Mouse (Mus musculus) liver, embryonic 15.5 days (tissue): ENCODE data around the gene Card10. TPM values are rescaled to one million over a fixed set of nuclear protein-coding genes. Genes with fewer than 3 reads are reported as not detected.
A peak's percentile ranks its signal among the peaks of the same experiment; 100 is the strongest.

Source experiments
- ATAC-seq: fragments of 200-750 bp; cut with Nextera tagmentation; 2 replicates; pipeline ENCODE4 v1.8.0; 2017; ENCODE audit warnings: moderate number of reproducible peaks, mild to moderate bottlenecking, moderate library complexity; ENCODE audit not compliant: insufficient read depth
- H3K27ac ChIP-seq: fragments of 300-500 bp; sonication (generic); replicated peaks from 2 replicates; pipeline ENCODE4 v1.5.1; 2015; ENCODE audit warnings: mild to moderate bottlenecking, inconsistent platforms
- H3K27me3 ChIP-seq: fragments of 300-500 bp; sonication (generic); 2 replicates; pipeline ENCODE4 v1.6.1; 2015; ENCODE audit warnings: mild to moderate bottlenecking, inconsistent platforms
- H3K36me3 ChIP-seq: fragments of 300-500 bp; sonication (generic); replicated peaks from 2 replicates; pipeline ENCODE4 v1.6.1; 2015; ENCODE audit warnings: moderate library complexity, mild to moderate bottlenecking, inconsistent platforms
- H3K4me1 ChIP-seq: fragments of 300-500 bp; sonication (generic); replicated peaks from 2 replicates; pipeline ENCODE4 v1.6.1; 2015; ENCODE audit warnings: inconsistent platforms
- H3K4me2 ChIP-seq: fragments of 300-500 bp; sonication (generic); 2 replicates; pipeline ENCODE4 v1.6.1; 2015; ENCODE audit warnings: moderate library complexity, mild to moderate bottlenecking, inconsistent platforms
- H3K4me3 ChIP-seq: fragments of 300-500 bp; sonication (generic); replicated peaks from 2 replicates; pipeline ENCODE4 v1.5.1; 2015; ENCODE audit warnings: mild to moderate bottlenecking, inconsistent platforms
- H3K9ac ChIP-seq: fragments of 300-500 bp; sonication (generic); 2 replicates; pipeline ENCODE4 v1.6.1; 2015; ENCODE audit warnings: moderate library complexity, mild to moderate bottlenecking, inconsistent platforms
- H3K9me3 ChIP-seq: fragments of 300-500 bp; sonication (generic); replicated peaks from 2 replicates; pipeline ENCODE4 v1.6.1; 2016; ENCODE audit warnings: inconsistent platforms
- WGBS: fragments of 180-500 bp; shearing (Covaris S2); methylation state at CpG from one replicate; pipeline ENCODE4 v1.1.7; 2015; ENCODE audit warnings: mixed read lengths; ENCODE audit not compliant: insufficient replicate concordance; 5-methylcytosine and 5-hydroxymethylcytosine counted together
- polyA plus RNA-seq: library from polyadenylated mRNA; unstranded; fragments of >200 nt; fragmentation: Nextera tagmentation; extraction: Ambion mirVana; gene quantifications from 2 replicates; pipeline ENCODE4 v1.2.1, GENCODE M21; 2015

Card10 gene
- polyA plus RNA-seq, 1 experiment from 2014 or later: 1.8 TPM

DNA sequence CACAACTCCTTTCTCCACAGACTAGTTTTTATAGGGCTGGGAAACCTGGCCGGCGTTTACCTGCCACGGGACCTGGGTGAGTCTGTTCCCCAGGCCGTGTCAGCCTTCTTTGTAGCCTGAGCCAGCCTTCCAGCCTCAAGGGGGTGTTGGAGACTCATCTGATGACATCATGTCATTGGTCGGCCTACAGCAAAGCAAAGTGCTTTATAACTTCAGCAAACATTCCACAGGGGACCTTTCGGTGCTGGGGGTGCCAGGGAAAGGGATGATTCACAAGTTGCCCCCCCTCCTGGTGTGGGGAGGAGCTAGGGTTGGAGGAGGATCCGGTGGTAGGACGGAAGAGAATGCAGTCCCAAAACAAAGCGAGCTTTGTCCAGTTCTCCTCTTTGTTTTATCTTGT is 41.9 kb upstream of the Card10 start:
- WGBS: 30% methylated on average over 9 of the region's 9 CpGs
- peak overlapping the region; percentile 78; the same call in 1 of the 2 replicates for H3K27ac ChIP-seq
- H3K4me3 ChIP-seq: peak overlapping the region; percentile 58; the same call in 1 of the 2 replicates
- no peaks in the 10 kb centered on the region for H3K9me3 ChIP-seq
- H3K36me3 ChIP-seq: 0 out of 2 replicates have a peak, but pooled peaks cover 3% of the 10 kb centered on the region
- H3K9ac ChIP-seq: no peak overlapping the region
- no peak for ATAC-seq
- H3K4me1 ChIP-seq: peaks cover 65% of the 10 kb centered on the region
- peaks cover 80% of the 10 kb centered on the region for H3K27me3 ChIP-seq
- peak overlapping the region; percentile 51 for H3K4me2 ChIP-seq

- Histone ChIP-seq H3K36me3 (0 out of 2 replicates have a peak, but pooled peaks cover 3% of the 10 kb centered on the region), H3K4me2 (peak overlapping the region; percentile 51), H3K9me3 (no peaks in the 10 kb centered on the region), H3K9ac (peak overlapping the region; percentile 54; the same call in 1 of the 2 replicates), H3K4me3 (peak overlapping the region; percentile 58), H3K4me1 (peaks cover 61% of the 10 kb centered on the region), H3K27ac (peak overlapping the region; percentile 78), H3K27me3 (peaks cover 75% of the 10 kb centered on the region)
- 22% methylated on average over 21 of the region's 21 CpGs for WGBS
- no peak for ATAC-seq
Observed at GRCm38 (mm10) chr15:78843581-78844469, 41.0 kb upstream of the Card10 start.

GRCm38 (mm10) chr15:78842371-78843163 is 39.7 kb upstream of the Card10 start, which contains the start of gene Cdc42ep1:
TSS of gene Cdc42ep1 (plus strand) at chr15:78842624.
- peak within 1 kb of the TSS; percentile 58 for H3K4me3 ChIP-seq
- H3K4me1 ChIP-seq: peaks cover 58% of the 10 kb centered on the region
- peak within 1 kb of the TSS; percentile 78 for H3K27ac ChIP-seq
- peak; percentile 58 for ATAC-seq
- under 1% methylated on average over 84 of the region's 86 CpGs for WGBS
- H3K36me3 ChIP-seq: no peaks in the 10 kb centered on the region
- H3K27me3 ChIP-seq: peaks cover 75% of the 10 kb centered on the region
- no peaks in the 10 kb centered on the region for H3K9me3 ChIP-seq
- peak within 1 kb of the TSS; percentile 51 for H3K4me2 ChIP-seq
- H3K9ac ChIP-seq: peak within 1 kb of the TSS; percentile 54

DNA sequence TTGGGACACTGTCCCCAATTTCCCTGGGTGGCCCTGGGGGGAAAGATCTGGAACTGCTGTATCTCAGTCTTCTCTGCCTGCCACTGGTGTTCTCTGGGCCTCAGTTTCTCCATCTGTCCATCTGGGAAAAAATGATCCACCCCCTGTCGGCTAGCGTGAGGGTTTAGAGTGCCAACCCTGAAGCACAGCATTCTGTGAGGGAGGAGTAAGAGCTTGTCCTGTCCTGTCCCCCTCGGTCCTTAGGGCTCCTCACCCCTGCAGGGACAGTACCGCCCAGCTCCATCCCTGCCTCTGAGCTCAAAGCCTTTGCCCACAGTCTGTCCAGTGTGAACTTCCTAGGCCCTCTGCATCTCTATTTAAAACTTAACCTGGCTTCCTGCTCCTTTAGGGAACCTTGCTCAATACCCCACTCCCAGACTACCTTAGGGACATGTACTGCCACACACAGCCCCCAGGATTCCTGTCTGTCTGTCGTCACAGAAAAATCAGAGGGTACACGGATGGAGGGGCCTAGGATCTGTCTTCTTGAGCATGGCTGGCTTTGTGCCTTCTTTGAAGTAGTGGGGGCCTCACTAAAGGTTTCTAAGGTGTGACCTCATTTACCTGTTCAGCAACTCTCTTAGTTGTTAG is 38.4 kb upstream of the Card10 start:
- no peak for ATAC-seq
- Histone ChIP-seq H3K4me2 (no peak overlapping the region), H3K4me1 (peaks cover 51% of the 10 kb centered on the region), H3K9ac (no peak overlapping the region), H3K27me3 (peaks cover 67% of the 10 kb centered on the region), H3K4me3 (no peak overlapping the region), H3K27ac (no peak overlapping the region), H3K36me3 (no peaks in the 10 kb centered on the region), H3K9me3 (no peaks in the 10 kb centered on the region)
- WGBS: 58% methylated on average over 6 of the region's 6 CpGs

GRCm38 (mm10) chr15:78840751-78841150 is 37.9 kb upstream of the Card10 start:
- peak overlapping the region; percentile 41; the same call in 1 of the 2 replicates for H3K27ac ChIP-seq
- peaks cover 51% of the 10 kb centered on the region for H3K4me1 ChIP-seq
- H3K4me3 ChIP-seq: no peak overlapping the region
- H3K4me2 ChIP-seq: no peak overlapping the region
- no peaks in the 10 kb centered on the region for H3K36me3 ChIP-seq
- 60% methylated on average over 11 of the region's 11 CpGs for WGBS
- peaks cover 62% of the 10 kb centered on the region for H3K27me3 ChIP-seq
- H3K9me3 ChIP-seq: no peaks in the 10 kb centered on the region
- ATAC-seq: no peak
- H3K9ac ChIP-seq: no peak overlapping the region

- Histone ChIP-seq H3K4me1 (peaks cover 51% of the 10 kb centered on the region), H3K9me3 (no peaks in the 10 kb centered on the region), H3K4me3 (no peak overlapping the region), H3K4me2 (no peak overlapping the region), H3K27ac (peak overlapping the region; percentile 41; the same call in 1 of the 2 replicates), H3K27me3 (peaks cover 58% of the 10 kb centered on the region), H3K9ac (no peak overlapping the region), H3K36me3 (no peaks in the 10 kb centered on the region)
- peak; percentile 57 for ATAC-seq
- WGBS: 50% methylated on average over 3 of the region's 3 CpGs
Observed at GRCm38 (mm10) chr15:78840241-78840640, 37.4 kb upstream of the Card10 start.

DNA sequence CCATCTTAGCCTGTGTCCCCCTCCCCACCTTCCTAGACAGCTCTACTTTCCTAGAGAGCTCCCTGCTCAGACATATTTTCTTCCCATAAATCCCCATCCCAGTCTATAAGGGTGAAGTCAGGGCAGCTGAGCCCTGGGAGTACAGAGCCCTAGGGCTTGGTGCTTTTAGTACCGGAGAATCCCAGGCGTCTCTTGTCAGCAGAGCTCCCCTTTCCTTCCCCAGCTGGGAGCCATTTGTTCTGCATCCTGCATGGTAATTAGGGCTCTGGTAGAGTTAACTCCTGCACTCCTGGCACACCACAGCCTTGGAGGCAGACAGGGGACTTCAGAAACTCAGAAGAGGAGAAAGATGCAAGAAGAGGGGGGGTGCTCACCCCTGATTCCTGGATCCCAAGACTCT is 36.9 kb upstream of the Card10 start:
- Histone ChIP-seq H3K4me1 (peaks cover 52% of the 10 kb centered on the region), H3K4me2 (no peak overlapping the region)

GRCm38 (mm10) chr15:78836086-78836621 is 33.3 kb upstream of the Card10 start:
- H3K9me3 ChIP-seq: no peaks in the 10 kb centered on the region
- 55% methylated on average over 8 of the region's 8 CpGs for WGBS
- peak overlapping the region; percentile 53 for H3K27ac ChIP-seq
- H3K9ac ChIP-seq: no peak overlapping the region
- H3K4me2 ChIP-seq: no peak overlapping the region
- H3K4me3 ChIP-seq: no peak overlapping the region
- ATAC-seq: no peak
- peaks cover 17% of the 10 kb centered on the region for H3K27me3 ChIP-seq
- H3K36me3 ChIP-seq: no peaks in the 10 kb centered on the region
- H3K4me1 ChIP-seq: peaks cover 61% of the 10 kb centered on the region

More for the DNA sequence above, 36.9 kb upstream of the Card10 start:
- Histone ChIP-seq H3K4me3 (no peak overlapping the region), H3K36me3 (no peaks in the 10 kb centered on the region), H3K9me3 (no peaks in the 10 kb centered on the region), H3K27me3 (peaks cover 53% of the 10 kb centered on the region), H3K9ac (no peak overlapping the region), H3K27ac (peak overlapping the region; percentile 30; the same call in 1 of the 2 replicates)
- WGBS: 31% methylated on average over 2 of the region's 2 CpGs
- no peak for ATAC-seq

DNA sequence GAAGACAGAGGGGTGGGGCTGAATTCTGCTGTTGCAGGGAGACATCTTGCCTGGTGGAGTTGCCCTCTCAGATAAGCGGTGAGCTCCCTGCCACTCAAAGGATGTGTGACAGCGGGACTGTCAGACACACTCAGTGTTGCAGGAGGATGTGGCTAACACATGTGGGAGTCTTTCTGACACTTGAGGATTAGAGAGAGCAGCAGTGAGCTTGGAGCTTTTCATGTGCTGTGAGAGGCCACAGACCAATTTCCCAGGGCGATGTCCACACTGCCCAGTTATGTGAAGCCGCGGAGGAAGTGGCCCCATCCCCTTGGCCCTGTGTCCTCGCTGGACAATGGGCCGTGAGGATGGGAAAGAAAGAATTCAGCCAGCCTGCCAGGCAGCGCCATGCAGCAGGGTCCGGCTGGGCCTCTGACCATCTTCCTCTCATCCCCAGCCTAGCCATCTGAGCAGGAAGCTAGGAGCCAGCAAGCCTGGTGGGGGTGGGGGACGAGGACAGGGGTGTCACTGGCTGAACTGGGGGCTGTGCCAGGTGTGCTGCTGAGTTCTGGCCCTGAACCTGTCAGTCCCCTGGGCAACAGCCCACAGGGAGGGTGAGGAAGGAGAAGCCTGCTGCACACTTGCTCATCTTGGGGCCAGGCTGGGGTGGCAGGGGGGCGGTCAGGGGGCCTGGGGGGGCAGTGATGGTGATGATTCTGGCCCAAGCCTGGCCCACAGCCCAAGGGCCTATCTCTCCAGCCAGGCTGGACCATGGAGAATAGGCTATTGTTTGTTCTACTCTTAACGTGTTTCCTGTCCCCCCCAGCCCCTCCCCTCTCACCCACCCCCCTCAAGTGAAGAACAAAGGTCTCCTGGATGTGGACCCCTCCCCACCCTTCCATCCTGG is 32.6 kb upstream of the Card10 start:
- no peaks in the 10 kb centered on the region for H3K9me3 ChIP-seq
- H3K4me2 ChIP-seq: no peak overlapping the region; the same call in 1 of the 2 replicates
- 11% methylated on average over 12 of the region's 12 CpGs for WGBS
- no peaks in the 10 kb centered on the region for H3K36me3 ChIP-seq
- peak overlapping the region; percentile 53 for H3K27ac ChIP-seq
- ATAC-seq: 0 out of 2 replicates have a peak, but pooled peaks have one; percentile 5
- no peak overlapping the region for H3K4me3 ChIP-seq
- H3K4me1 ChIP-seq: peaks cover 60% of the 10 kb centered on the region
- H3K27me3 ChIP-seq: peaks cover 10% of the 10 kb centered on the region
- no peak overlapping the region for H3K9ac ChIP-seq
